Mouse (Mus musculus): ENCODE measurements at regions not wholly inside any gene's neighbourhood (a gene's known extent, or its start where the extent isn't known, plus 50 kb on each side); places are given as distances from the start of the nearest gene placed in this dataset.
"Not testable (repeated sequence)": the region's sequence is repeated elsewhere in the genome, so short reads cannot be mapped to it uniquely, and the experiment has no call there.

GRCm38 (mm10) chr6:68680099-68680791 is 1144.6 kb upstream of the Tacstd2 start (continued):
- TF ChIP-seq SIN3A (IDR thresholded peaks at IDR 0.05; ENCODE audit: low read length) (0 out of 2 replicates have a peak, but pooled peaks have one; percentile 24), RCOR1 (conservative IDR thresholded peaks at IDR 0.05; ENCODE audit: low read depth, low read length) (0 out of 2 replicates have a peak, but pooled peaks have one; percentile 57), MAZ (IDR thresholded peaks at IDR 0.05; ENCODE audit: low read depth, low read length) (no peak), USF2 (conservative IDR thresholded peaks at IDR 0.05; ENCODE audit: low read depth, low read length) (no peak), ZNF384 (IDR thresholded peaks at IDR 0.05; ENCODE audit: low read depth, low read length) (peak; percentile 27; the same call in 1 of the 2 replicates), TBP (conservative IDR thresholded peaks at IDR 0.05; ENCODE audit: low read depth, low read length) (peak; percentile 73; the same call in 1 of the 2 replicates)

GRCm38 (mm10) chr6:68668433-68668832 is 1132.8 kb upstream of the Tacstd2 start:
- H3K27me3 ChIP-seq (replicated peaks); H3K79me2 ChIP-seq (replicated peaks; ENCODE audit: control insufficient read depth, extremely low read depth, insufficient read depth, poor library complexity, severe bottlenecking); H3K36me3 ChIP-seq (replicated peaks in 1 of 2; ENCODE audit: control insufficient read depth in 1 of 2, insufficient read depth in 1 of 2, low read length in 1 of 2); H3K4me3 ChIP-seq (replicated peaks in 1 of 3; ENCODE audit: low read depth in 2 of 3, low read length in 2 of 3, poor library complexity in 1 of 3); H3K27ac ChIP-seq (ENCODE audit: insufficient read depth, low read depth); dilution Hi-C loops (cut with MboI; ENCODE audit: extremely low pct_ligation_motif_present, extremely low pct_unique_long_range_greater_than_20kb, low sequenced_read_pairs); H3K9me3 ChIP-seq (replicated peaks; ENCODE audit: low read length); H3K9ac ChIP-seq (ENCODE audit: insufficient read depth, low read depth); in situ Hi-C loops (cut with MboI; ENCODE audit: low pct_ligation_motif_present, low pct_unique_long_range_greater_than_20kb, low sequenced_read_pairs); H3K4me1 ChIP-seq (ENCODE audit: control insufficient read depth in 1 of 2, insufficient read depth in 2 of 2): not testable (repeated sequence)
- peak overlapping the region; percentile 77 for H3K4me2 ChIP-seq (ENCODE audit: insufficient read depth, low read depth, poor library complexity, severe bottlenecking)
- DNase-seq (ENCODE audit: extremely low read depth) = peak; percentile 68
- TF ChIP-seq MYC (IDR thresholded peaks at IDR 0.05; ENCODE audit: low read depth, low read length) = peak; percentile 82
- peak; percentile 98 for TF ChIP-seq SMC3 (IDR thresholded peaks at IDR 0.05; ENCODE audit: low read depth, low read length)
- peak; percentile 90 for TF ChIP-seq ZC3H11A (IDR thresholded peaks at IDR 0.05; ENCODE audit: low read depth, low read length)
- TF ChIP-seq MAX (IDR thresholded peaks at IDR 0.05; ENCODE audit: low read length) = peak; percentile 77
- 0 out of 2 replicates have a peak, but pooled peaks have one; percentile 28 for TF ChIP-seq NELFE (IDR thresholded peaks at IDR 0.05; ENCODE audit: low read depth, low read length)
- TF ChIP-seq RAD21 (IDR thresholded peaks at IDR 0.05; ENCODE audit: low read depth, low read length) = peak; percentile 92
- TF ChIP-seq MXI1 (IDR thresholded peaks at IDR 0.05; ENCODE audit: low read depth, low read length) = peak; percentile 59; the same call in 1 of the 2 replicates
- TF ChIP-seq TBP (conservative IDR thresholded peaks at IDR 0.05; ENCODE audit: low read depth, low read length) = peak; percentile 37; the same call in 1 of the 2 replicates
- peak; percentile 70 for TF ChIP-seq NRF1 (IDR thresholded peaks at IDR 0.05; ENCODE audit: low read depth, low read length)
- peak; percentile 46 for TF ChIP-seq BHLHE40 (IDR thresholded peaks at IDR 0.05; ENCODE audit: low read depth, low read length)
- peak; percentile 27; the same call in 1 of the 2 replicates for TF ChIP-seq SIN3A (IDR thresholded peaks at IDR 0.05; ENCODE audit: low read length)
- peak; percentile 69 to 92 for TF ChIP-seq CTCF (conservative IDR thresholded peaks at IDR 0.05 in 1 of 2, IDR thresholded peaks at IDR 0.05 in 1 of 2; ENCODE audit: low read depth in 2 of 2, low read length in 2 of 2)
- 0 out of 2 replicates have a peak, but pooled peaks have one; percentile 34 for TF ChIP-seq IRF4 (IDR thresholded peaks at IDR 0.05; ENCODE audit: low read depth, low read length)

GRCm38 (mm10) chr6:68632309-68632708 is 1096.7 kb upstream of the Tacstd2 start:
- H3K4me1 ChIP-seq (ENCODE audit: control insufficient read depth in 1 of 2, insufficient read depth in 2 of 2) = peaks cover 0 to 10% of the 10 kb centered on the region in 2 experiments; a peak in 2 of 4 replicates
- peak overlapping the region; percentile 96 for H3K27ac ChIP-seq (ENCODE audit: insufficient read depth, low read depth)
- H3K27me3 ChIP-seq (replicated peaks); H3K79me2 ChIP-seq (replicated peaks; ENCODE audit: control insufficient read depth, extremely low read depth, insufficient read depth, poor library complexity, severe bottlenecking); H3K36me3 ChIP-seq (replicated peaks in 1 of 2; ENCODE audit: control insufficient read depth in 1 of 2, insufficient read depth in 1 of 2, low read length in 1 of 2); in situ Hi-C loops (cut with MboI; ENCODE audit: low pct_ligation_motif_present, low pct_unique_long_range_greater_than_20kb, low sequenced_read_pairs); H3K9me3 ChIP-seq (replicated peaks; ENCODE audit: low read length); dilution Hi-C loops (cut with MboI; ENCODE audit: extremely low pct_ligation_motif_present, extremely low pct_unique_long_range_greater_than_20kb, low sequenced_read_pairs): not testable (repeated sequence)
- peak overlapping the region; percentile 38; the same call in 1 of the 2 replicates for H3K4me2 ChIP-seq (ENCODE audit: insufficient read depth, low read depth, poor library complexity, severe bottlenecking)
- H3K4me3 ChIP-seq (replicated peaks in 1 of 3; ENCODE audit: low read depth in 2 of 3, low read length in 2 of 3, poor library complexity in 1 of 3) = peak overlapping the region; percentile 53 to 87 (median 74)
- DNase-seq (ENCODE audit: extremely low read depth) = peak; percentile 78
- peak overlapping the region; percentile 90 for H3K9ac ChIP-seq (ENCODE audit: insufficient read depth, low read depth)
- TF ChIP-seq IRF4 (IDR thresholded peaks at IDR 0.05; ENCODE audit: low read depth, low read length) (peak; percentile 87), ETS1 (conservative IDR thresholded peaks at IDR 0.05; ENCODE audit: low read depth, low read length) (peak; percentile 81), NRF1 (IDR thresholded peaks at IDR 0.05; ENCODE audit: low read depth, low read length) (peak; percentile 9; the same call in 1 of the 2 replicates), CHD2 (IDR thresholded peaks at IDR 0.05; ENCODE audit: low read length) (peak; percentile 65; the same call in 1 of the 2 replicates), MAX (IDR thresholded peaks at IDR 0.05; ENCODE audit: low read length) (peak; percentile 35; the same call in 1 of the 2 replicates), MEF2A (IDR thresholded peaks at IDR 0.05; ENCODE audit: borderline replicate concordance, low read depth, low read length) (peak; percentile 94), NELFE (IDR thresholded peaks at IDR 0.05; ENCODE audit: low read depth, low read length) (peak; percentile 70), POLR2A (IDR thresholded peaks at IDR 0.05; ENCODE audit: low read depth, low read length) (peak; percentile 79), CHD1 (IDR thresholded peaks at IDR 0.05; ENCODE audit: low read depth, low read length) (peak; percentile 71; the same call in 1 of the 2 replicates), TCF12 (IDR thresholded peaks at IDR 0.05; ENCODE audit: low read depth, low read length) (peak; percentile 94), ZMIZ1 (IDR thresholded peaks at IDR 0.05; ENCODE audit: low read depth, low read length) (peak; percentile 96), EP300 (IDR thresholded peaks at IDR 0.05; ENCODE audit: low read length) (peak; percentile 90), ELF1 (IDR thresholded peaks at IDR 0.05; ENCODE audit: low read depth, low read length) (peak; percentile 61; the same call in 1 of the 2 replicates), MAFK (IDR thresholded peaks at IDR 0.05; ENCODE audit: insufficient replicate concordance, low read length) (peak; percentile 55; the same call in 1 of the 2 replicates), BHLHE40 (IDR thresholded peaks at IDR 0.05; ENCODE audit: low read depth, low read length) (peak; percentile 60; the same call in 1 of the 2 replicates), TBP (conservative IDR thresholded peaks at IDR 0.05; ENCODE audit: low read depth, low read length) (peak; percentile 98)

All from CH12.LX (cell line).